Mouse (Mus musculus) heart, embryonic 14.5 days (tissue): ENCODE data around the gene Ercc1. TPM values are rescaled to one million over a fixed set of nuclear protein-coding genes. Genes with fewer than 3 reads are reported as not detected.
A peak's percentile ranks its signal among the peaks of the same experiment; 100 is the strongest.

Experiments used
- ATAC-seq: fragments of 200-750 bp; cut with Nextera tagmentation; 2 replicates; pipeline ENCODE4 v1.8.0; 2017; ENCODE audit warnings: low read depth, moderate TSS enrichment; ENCODE audit not compliant: insufficient number of reproducible peaks, insufficient read depth, low FRiP score
- H3K27ac ChIP-seq, 2 experiments: fragments of 200-500 bp in 1 of 2; fragments of 300-500 bp in 1 of 2; sonication (generic) in 1 of 2; replicated peaks in 1 of 2; 2 replicates each; pipeline ENCODE4 v1.5.1; 2012 to 2014; ENCODE audit warnings: low read depth in 2 of 2, low read length in 2 of 2, control low read depth in 1 of 2, mild to moderate bottlenecking in 1 of 2, mixed read lengths in 1 of 2; ENCODE audit not compliant: control insufficient read depth in 1 of 2, insufficient read depth in 1 of 2
- H3K27me3 ChIP-seq: fragments of 300-500 bp; sonication (generic); 2 replicates; pipeline ENCODE4 v1.6.1; 2014; ENCODE audit warnings: mild to moderate bottlenecking, low read length, control low read depth; ENCODE audit not compliant: control insufficient read depth, insufficient read depth
- H3K36me3 ChIP-seq: fragments of 300-500 bp; sonication (generic); 2 replicates; pipeline ENCODE4 v1.6.1; 2014; ENCODE audit warnings: mild to moderate bottlenecking, control low read depth, low read length, mixed read lengths; ENCODE audit not compliant: control insufficient read depth, insufficient read depth
- H3K4me1 ChIP-seq, 2 experiments: fragments of 200-500 bp in 1 of 2; fragments of 300-500 bp in 1 of 2; sonication (generic) in 1 of 2; 2 replicates each; pipeline ENCODE4 v1.6.1; 2012 to 2014; ENCODE audit warnings: low read length in 2 of 2, control low read depth in 1 of 2, mixed read lengths in 1 of 2; ENCODE audit not compliant: control insufficient read depth in 2 of 2, insufficient read depth in 2 of 2
- H3K4me2 ChIP-seq: fragments of 300-500 bp; sonication (generic); 2 replicates; pipeline ENCODE4 v1.6.1; 2014; ENCODE audit warnings: mild to moderate bottlenecking, low read length
- H3K4me3 ChIP-seq, 2 experiments: fragments of 200-500 bp in 1 of 2; fragments of 300-500 bp in 1 of 2; sonication (generic) in 1 of 2; 2 replicates each; pipeline ENCODE4 v1.5.1; 2012 to 2014; ENCODE audit warnings: low read length in 2 of 2, mild to moderate bottlenecking in 2 of 2, control low read depth in 1 of 2, low read depth in 1 of 2, moderate library complexity in 1 of 2; ENCODE audit not compliant: control insufficient read depth in 1 of 2, insufficient read depth in 1 of 2
- H3K9ac ChIP-seq: fragments of 300-500 bp; sonication (generic); 2 replicates; pipeline ENCODE4 v1.6.1; 2014; ENCODE audit warnings: mild to moderate bottlenecking, low read length
- H3K9me3 ChIP-seq: fragments of 300-500 bp; sonication (generic); 2 replicates; pipeline ENCODE4 v1.6.1; 2016; ENCODE audit warnings: low read length, control low read depth; ENCODE audit not compliant: control insufficient read depth
- WGBS: fragments of 180-500 bp; shearing (Covaris S2); extraction: QIAGEN DNeasy Blood & Tissue Kit; methylation state at CpG from one replicate; pipeline ENCODE4 v1.1.7; 2014; 5-methylcytosine and 5-hydroxymethylcytosine counted together
- polyA plus RNA-seq: library from polyadenylated mRNA; unstranded; fragments of >200 nt; fragmentation: Nextera tagmentation; extraction: Ambion mirVana; gene quantifications from 2 replicates; pipeline ENCODE4 v1.2.1, GENCODE M21; 2014

Ercc1 gene
- polyA plus RNA-seq, 1 experiment from 2014 or later: 68.7 TPM

DNA sequence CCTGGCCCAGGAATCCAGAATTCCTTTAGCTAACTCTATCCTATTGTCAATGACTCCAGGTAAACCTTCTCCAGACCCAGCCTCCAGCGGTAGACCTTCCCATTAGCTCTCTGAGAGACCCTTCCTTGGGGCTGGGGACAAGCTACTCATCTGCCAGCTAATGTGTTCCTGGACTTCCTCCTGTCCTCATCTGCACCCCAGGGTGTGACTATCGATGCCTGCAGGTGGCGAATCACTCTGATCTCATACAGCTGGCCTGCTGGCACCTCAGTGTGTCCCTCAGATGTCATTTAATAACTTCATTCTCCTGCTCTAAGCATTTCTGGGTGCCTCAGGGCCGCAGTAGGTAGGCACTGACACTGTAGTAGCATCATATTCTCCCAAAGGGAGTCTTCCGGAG lies 16.8 kb upstream of the Ercc1 start:
- Histone ChIP-seq H3K4me3 (peak overlapping the region in 1 of 2 experiments; percentile 39; a peak in 1 of 4 replicates), H3K9ac (peak overlapping the region; percentile 60), H3K36me3 (no peaks in the 10 kb centered on the region), H3K4me1 (peaks cover 11 to 32% of the 10 kb centered on the region in 2 experiments), H3K27ac (peak overlapping the region in 1 of 2 experiments; percentile 91; a peak in 3 of 4 replicates), H3K27me3 (no peaks in the 10 kb centered on the region), H3K4me2 (peak overlapping the region; percentile 80), H3K9me3 (0 out of 2 replicates have a peak, but pooled peaks cover 4% of the 10 kb centered on the region)
- no peak for ATAC-seq
- WGBS: 76% methylated on average over 5 of the region's 5 CpGs

DNA sequence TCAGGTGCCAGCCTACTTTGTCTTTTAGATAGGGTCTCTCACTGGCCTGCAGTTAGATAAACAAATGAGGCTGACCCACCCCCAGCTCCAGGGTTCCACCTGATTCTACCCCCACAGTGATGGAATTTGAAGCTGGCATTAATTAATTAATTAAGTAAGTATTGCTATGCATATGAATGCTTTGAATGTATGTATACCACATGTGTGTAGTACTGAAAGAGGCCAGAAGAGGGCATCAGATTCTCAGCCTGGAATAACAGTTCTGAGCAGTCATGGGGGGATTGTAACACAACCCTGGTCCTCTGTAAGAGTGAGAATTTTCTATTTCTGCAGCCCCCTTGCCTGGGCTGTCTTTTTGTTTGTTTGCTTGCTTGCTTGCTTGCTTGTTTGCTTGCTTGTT lies 16.2 kb upstream of the Ercc1 start:
- no peak for ATAC-seq

DNA sequence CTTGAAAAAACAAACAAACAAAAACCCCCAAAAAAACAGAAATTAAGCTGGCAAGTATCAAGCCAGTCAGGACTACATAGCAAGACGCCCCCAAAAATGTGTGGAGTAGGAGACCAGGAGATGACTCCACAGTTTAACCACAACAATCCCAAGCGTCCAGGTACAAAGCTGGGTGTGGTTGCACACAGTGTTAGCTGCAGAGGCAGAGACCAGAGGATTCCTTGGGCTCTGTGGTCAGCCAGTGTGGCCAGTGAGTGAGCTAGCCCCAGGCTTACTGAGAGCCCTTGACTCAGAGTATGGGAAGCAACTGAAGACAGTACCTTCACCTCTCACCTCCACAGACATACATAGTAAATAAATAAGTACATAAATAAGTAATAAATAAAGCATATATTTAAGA lies 12.7 kb upstream of the Ercc1 start:
- Histone ChIP-seq H3K4me1 (peaks cover 14 to 27% of the 10 kb centered on the region in 2 experiments), H3K36me3 (0 out of 2 replicates have a peak, but pooled peaks cover 2% of the 10 kb centered on the region), H3K4me2 (peak overlapping the region; percentile 76), H3K27me3 (no peaks in the 10 kb centered on the region), H3K9ac (peak overlapping the region; percentile 86), H3K9me3 (0 out of 2 replicates have a peak, but pooled peaks cover 4% of the 10 kb centered on the region), H3K27ac (no peak overlapping the region), H3K4me3 (peak overlapping the region in 1 of 2 experiments; percentile 60; a peak in 1 of 4 replicates)
- ATAC-seq: no peak
- 71% methylated on average over 2 of the region's 2 CpGs for WGBS

More for the DNA sequence above, 16.2 kb upstream of the Ercc1 start:
- Histone ChIP-seq H3K4me3 (no peak overlapping the region), H3K27me3 (no peaks in the 10 kb centered on the region), H3K9me3 (0 out of 2 replicates have a peak, but pooled peaks cover 4% of the 10 kb centered on the region), H3K36me3 (no peaks in the 10 kb centered on the region), H3K4me1 (peaks cover 11 to 32% of the 10 kb centered on the region in 2 experiments), H3K4me2 (no peak overlapping the region), H3K27ac (no peak overlapping the region), H3K9ac (no peak overlapping the region)

DNA sequence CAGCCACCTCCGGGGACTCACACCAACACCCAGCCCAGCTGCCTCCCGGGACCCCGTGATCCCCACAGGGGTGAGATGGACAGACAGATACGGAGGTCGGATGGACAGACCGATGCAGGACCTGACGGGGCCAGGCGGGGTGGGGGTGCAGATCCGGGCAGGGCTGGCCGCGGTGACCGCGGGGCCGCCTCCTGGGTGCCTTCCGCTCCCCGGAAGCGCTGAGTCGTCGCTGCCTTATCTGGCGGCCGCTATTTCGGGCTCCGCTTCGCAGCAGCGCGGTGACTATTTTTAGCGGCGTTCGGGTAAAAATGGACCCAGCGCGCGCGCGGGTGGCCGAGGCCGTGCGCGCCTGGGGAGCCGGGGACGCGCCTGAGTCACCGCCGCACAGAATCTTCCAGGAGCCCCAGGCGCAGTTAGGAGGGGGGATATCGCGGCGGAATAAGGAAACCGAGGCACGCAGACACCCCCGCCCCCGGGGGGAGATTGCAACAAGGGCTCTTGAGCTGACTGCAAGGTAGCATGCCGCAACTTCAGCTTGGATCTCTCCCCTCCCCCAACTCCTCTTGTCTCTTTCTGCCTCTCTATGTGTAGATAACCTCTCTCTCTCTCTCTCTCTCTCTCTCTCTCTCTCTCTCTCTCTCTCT lies 11.7 kb upstream of the Ercc1 start:
- Histone ChIP-seq H3K27me3 (no peaks in the 10 kb centered on the region), H3K9ac (peak overlapping the region; percentile 86), H3K4me2 (peak overlapping the region; percentile 76), H3K27ac (peak overlapping the region; percentile 90 to 91), H3K4me3 (peak overlapping the region; percentile 60 to 79), H3K36me3 (0 out of 2 replicates have a peak, but pooled peaks cover 2% of the 10 kb centered on the region), H3K4me1 (peaks cover 17 to 23% of the 10 kb centered on the region in 2 experiments), H3K9me3 (0 out of 2 replicates have a peak, but pooled peaks cover 4% of the 10 kb centered on the region)
- 0% methylated on average over 52 of the region's 52 CpGs for WGBS
- ATAC-seq: peak; percentile 75

DNA sequence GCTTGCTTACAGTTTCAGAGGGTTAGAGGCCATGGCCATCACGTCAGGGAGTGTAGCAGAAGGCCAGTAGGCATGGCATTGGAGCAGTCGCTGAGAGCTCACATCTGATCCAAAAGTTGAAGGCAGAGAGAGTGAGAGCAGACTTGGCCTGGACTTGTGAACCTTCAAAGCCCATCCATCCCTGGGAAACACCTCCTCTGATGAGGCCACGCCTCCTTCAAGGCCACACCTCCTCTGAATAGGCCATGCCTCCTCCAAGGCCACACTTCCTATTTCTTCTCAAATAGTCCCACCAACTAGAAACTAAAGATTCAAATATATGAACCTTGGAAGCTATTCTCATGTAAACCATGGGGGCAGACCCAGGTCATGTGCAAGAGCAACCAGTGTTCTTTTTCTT lies 9.0 kb upstream of the Ercc1 start:
- H3K9me3 ChIP-seq: no peaks in the 10 kb centered on the region
- H3K4me3 ChIP-seq: no peak overlapping the region
- no peak overlapping the region for H3K9ac ChIP-seq
- peaks cover 24 to 27% of the 10 kb centered on the region in 2 experiments for H3K4me1 ChIP-seq
- 0 out of 2 replicates have a peak, but pooled peaks cover 2% of the 10 kb centered on the region for H3K36me3 ChIP-seq
- ATAC-seq: no peak
- H3K4me2 ChIP-seq: no peak overlapping the region
- 0 out of 4 replicates have a peak overlapping the region, but pooled peaks of 1 of the 2 experiments have one; percentile 1 for H3K27ac ChIP-seq
- 47% methylated on average over 3 of the region's 3 CpGs for WGBS
- H3K27me3 ChIP-seq: no peaks in the 10 kb centered on the region

DNA sequence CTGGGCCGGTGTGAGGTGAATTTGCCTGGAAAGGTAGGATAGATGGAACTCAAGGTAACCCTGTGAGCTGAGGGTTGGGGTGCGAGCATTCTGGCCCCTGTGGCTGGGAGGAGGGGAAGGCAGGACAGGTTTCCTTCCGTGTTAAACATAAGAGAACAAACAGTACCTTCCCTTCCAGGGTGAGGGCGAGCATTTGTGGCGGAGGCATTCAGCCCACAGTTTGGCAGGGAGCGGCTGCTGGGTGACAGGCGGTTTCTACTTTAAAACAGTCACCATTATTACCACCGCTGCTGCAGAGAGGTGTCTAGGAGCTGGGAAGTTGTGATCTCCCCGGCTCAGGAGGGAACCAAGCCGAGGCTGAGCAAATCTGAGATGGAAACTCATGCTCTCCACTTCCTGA lies 7.5 kb upstream of the Ercc1 start:
- Histone ChIP-seq H3K4me1 (peaks cover 32% of the 10 kb centered on the region in 2 experiments), H3K27ac (peak overlapping the region in 1 of 2 experiments; percentile 47; a peak in 1 of 4 replicates), H3K9ac (peak overlapping the region; percentile 41; the same call in 1 of the 2 replicates), H3K4me2 (no peak overlapping the region), H3K9me3 (no peaks in the 10 kb centered on the region), H3K27me3 (no peaks in the 10 kb centered on the region), H3K36me3 (0 out of 2 replicates have a peak, but pooled peaks cover 2% of the 10 kb centered on the region), H3K4me3 (no peak overlapping the region)
- 50% methylated on average over 10 of the region's 10 CpGs for WGBS
- ATAC-seq: no peak

DNA sequence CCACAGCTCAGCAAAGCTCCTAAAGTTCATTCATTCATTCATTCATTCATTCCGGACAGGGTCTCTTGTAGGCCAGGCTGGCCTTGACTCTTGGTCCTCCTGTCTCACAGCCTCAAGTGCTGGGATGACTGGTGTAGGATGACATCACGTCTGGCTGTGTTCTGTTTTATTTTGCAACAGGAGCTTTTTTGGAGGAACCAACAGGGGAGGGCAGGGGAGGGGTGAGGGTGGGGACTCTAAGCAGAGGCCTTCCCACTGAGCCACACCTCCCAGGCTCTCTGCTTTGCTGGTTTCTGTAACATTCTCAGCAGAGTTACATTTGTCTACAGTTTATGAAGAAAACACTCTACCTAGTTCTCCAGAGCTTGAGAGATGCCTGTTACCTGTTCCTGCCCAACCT lies 6.5 kb upstream of the Ercc1 start:
- Histone ChIP-seq H3K4me1 (peaks cover 32 to 35% of the 10 kb centered on the region in 2 experiments), H3K4me3 (no peak overlapping the region), H3K36me3 (0 out of 2 replicates have a peak, but pooled peaks cover 2% of the 10 kb centered on the region), H3K27me3 (no peaks in the 10 kb centered on the region), H3K9me3 (no peaks in the 10 kb centered on the region), H3K4me2 (no peak overlapping the region), H3K9ac (no peak overlapping the region), H3K27ac (peak overlapping the region in 1 of 2 experiments; percentile 35; a peak in 2 of 4 replicates)
- ATAC-seq: no peak
- 25% methylated on average over 2 of the region's 2 CpGs for WGBS
